Mouse (Mus musculus): ENCODE measurements around the gene Pdzd2.

Gene Pdzd2

GRCm38 (mm10) chr15:12728381-12728780 is 11.3 kb downstream of the Pdzd2 start:
- DNase-seq = no peak

DNA sequence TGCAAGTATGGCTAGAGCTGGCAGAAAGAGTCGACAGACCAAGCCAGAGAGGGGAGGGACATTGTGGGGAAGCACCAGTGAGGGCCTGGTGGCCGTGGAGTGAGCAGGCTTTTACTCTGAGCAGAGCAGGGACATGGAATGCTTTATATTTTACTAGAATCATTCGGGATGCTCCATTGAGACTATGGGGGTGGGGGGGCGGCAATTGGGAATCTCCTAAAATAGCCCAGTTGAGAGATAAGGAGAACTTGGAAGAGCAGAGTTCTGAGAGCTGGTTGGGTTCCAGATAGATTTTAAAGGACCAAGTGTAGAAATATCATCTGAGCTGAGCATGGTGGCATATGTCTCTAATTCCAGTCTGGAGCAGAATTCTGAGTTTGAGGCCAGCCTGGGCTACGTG is 14.5 kb downstream of the Pdzd2 start:
- DNase-seq = no peak

GRCm38 (mm10) chr15:12721684-12722500 is 17.8 kb downstream of the Pdzd2 start:
- no peak for DNase-seq

DNA sequence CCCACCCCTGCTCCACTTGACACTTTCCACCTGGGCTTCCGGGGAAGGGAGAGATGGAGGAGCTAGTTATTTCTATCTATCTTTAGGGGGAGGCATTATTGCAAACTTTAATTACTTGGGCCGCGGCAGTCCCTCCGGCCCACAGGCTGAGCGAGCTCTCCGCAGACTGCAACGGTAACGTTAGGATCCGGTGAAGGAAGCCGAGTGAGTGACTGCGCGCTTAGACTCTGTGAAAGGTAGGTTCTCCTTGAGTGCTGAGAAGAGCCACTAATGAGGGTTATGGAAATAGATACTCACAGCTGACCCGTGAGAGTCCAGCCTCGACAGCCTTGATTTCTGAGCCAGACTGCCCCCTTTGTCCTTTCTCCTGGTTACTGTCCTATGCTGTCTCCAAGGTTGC is 20.9 kb downstream of the Pdzd2 start:
- DNase-seq = no peak

DNA sequence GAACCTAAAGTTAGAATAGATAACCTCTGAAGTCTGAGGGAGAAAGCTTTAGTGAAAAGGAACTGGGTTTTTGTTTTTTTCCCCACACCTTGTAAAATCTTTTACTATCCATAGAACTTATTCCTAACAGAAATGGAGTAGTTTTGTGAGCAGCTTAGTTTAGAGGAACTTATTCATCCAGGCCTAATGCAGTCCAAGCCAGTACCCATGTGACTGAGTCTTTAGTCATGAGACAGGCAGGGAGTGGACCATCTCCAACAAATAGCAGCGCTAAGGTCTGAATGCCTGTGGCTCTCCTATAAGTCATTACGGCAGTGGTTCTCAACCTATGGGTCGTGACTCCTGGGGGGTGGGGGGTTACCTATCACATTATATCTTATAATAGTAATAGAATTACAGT is 22.3 kb downstream of the Pdzd2 start:
- no peak for DNase-seq

DNA sequence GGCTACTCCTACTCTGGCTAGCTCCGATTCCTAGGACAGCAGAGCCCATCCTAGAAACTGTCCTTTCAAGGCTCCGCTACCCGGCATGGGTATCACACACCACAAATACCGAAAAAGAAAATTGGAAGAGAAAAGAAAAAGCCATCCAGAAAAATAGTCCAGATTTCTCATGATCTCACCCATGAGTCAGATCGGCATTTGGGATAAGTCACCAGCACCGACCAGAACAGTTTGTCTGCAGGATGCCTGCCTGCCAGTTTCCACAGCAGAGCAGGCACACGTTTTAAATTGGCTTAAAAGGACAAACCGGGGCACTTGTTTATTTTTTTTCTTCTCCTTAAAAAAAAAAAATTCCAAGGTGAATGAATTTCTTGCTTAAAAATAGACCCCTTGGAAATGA is 22.8 kb downstream of the Pdzd2 start:
- DNase-seq = no peak

DNA sequence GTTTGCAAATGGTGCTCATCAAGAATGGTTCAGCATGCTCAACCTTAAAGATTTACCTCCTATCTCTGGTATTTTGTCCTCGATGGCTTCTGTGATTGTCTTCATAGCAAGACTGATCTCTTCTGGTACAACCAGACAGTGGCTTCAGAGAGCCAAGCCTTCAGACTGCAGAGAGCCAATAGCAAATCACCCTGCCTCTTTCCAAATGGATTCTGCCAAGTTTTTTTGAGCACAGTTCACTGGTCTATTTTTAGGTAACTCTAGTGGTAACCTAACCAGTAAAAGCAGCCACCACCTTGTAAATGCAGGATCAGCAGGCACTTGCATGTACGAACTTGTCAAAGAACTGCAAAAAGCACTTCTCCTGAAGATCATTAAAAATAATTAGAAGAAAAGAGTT is 25.4 kb downstream of the Pdzd2 start:
- no peak for DNase-seq

DNA sequence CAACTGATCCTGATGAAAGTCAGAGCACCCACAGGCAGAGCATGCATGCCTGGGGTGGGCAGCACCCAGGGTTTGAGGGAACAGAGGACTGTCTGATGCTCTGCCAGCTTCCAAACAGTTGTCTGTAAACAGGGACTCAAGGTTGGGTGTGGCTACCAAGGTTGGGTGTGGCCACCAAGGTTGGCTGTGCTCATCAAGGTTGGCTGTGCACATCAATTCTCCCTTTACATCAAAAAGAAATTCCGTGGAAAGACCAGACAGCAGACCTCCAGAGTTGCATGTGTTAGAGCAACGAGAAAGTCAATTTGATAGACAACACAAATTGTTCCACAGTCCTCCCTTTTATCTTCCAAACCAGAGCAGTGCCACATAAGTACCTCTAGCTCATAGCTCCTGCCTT is 26.5 kb downstream of the Pdzd2 start:
- no peak for DNase-seq

GRCm38 (mm10) chr15:12710036-12710435 is 29.7 kb downstream of the Pdzd2 start:
- no peak for DNase-seq

GRCm38 (mm10) chr15:12708297-12708696 is 31.4 kb downstream of the Pdzd2 start:
- no peak for DNase-seq

DNA sequence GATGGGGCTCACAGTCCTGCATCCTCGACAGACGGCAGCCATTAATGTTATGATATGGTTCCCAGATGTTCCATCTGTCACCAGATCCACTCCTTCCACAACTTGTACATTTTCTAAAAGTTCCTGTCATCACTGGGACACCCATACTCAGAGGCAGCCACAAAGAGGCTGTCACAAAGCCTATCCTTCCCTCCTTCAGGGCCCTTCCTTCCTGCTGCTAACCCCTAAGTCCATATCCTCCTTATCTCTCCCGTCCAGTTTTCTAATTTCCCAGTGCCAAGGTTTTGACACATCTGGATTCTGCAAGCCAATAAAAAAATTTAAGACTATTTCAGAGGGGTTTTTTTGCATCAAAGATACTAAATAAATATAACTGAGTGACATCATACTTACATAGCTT is 32.8 kb downstream of the Pdzd2 start:
- DNase-seq = no peak

DNA sequence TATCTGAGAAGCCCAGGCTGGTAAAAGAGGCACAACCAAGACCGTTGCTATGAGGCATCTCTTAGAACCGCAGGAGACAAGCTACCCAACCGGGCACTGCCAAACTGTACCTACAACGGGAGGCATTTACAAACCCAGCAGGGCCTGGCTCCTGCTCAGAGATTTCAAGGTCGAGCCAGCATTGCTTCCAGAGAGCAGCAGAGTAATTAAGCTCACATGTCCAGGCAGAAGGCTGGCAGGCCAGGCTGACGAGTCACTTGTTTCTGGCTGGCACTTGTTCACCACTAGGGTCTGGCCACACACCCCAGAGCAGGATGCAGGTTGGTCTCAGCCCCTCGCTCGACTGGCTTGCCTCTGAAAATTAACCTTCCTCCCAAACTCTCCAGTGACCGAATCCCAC is 39.4 kb downstream of the Pdzd2 start:
- DNase-seq = no peak

- DNase-seq = no peak
These were observed 42.0 kb downstream of the Pdzd2 start for GRCm38 (mm10) chr15:12697741-12698140.

DNA sequence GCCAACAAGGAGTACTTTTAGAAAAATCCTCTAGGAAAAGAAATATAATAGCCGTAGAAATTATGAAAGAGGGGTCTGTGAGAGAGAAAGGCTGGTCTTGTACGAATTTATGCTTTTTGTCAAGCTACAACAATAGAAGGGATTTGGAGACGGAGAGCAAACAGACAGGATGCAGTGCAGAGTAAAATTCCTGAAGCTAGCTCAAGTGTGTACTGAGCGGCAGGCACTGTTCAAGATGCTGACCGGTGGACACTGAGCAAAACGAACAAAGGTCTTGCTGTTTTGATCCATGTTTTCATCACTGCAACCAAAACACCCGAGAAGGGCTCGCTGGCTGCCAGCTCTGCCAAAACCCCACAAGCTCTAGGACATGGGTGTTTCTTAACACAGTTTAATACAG is 42.8 kb downstream of the Pdzd2 start:
- no peak for DNase-seq

DNA sequence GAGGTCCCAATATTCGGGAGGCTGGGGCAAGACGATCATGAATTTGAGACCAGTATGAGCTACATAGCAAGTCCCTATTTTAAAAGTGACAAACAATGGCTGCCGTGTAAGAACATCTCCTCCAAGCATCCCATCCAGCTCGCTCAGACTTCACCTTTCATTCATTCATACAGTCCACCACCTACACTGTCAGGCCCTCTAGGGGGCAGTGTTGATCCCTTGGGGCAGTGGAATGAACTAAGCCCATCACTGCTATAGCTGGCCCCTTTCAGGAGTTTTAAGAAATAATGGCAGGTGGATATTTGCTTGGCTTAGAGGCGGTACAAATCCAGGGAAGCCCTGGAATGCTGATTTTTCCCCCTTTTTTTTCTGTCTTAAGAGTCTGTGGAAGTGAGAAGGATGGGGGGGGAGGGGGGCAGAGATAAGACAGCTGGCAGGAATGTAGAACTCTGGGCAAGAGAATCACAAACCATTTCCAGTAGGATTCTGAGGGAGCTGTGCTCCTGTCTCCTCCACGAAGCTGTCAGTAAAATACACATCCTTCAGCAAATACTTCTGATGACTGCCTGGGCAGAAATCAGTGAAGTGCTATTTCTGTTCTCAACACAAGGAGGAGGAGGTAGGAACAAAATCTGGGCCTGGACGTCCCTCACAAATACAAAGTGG is 49.9 kb downstream of the Pdzd2 start:
- DNase-seq = peak; percentile 4

DNA sequence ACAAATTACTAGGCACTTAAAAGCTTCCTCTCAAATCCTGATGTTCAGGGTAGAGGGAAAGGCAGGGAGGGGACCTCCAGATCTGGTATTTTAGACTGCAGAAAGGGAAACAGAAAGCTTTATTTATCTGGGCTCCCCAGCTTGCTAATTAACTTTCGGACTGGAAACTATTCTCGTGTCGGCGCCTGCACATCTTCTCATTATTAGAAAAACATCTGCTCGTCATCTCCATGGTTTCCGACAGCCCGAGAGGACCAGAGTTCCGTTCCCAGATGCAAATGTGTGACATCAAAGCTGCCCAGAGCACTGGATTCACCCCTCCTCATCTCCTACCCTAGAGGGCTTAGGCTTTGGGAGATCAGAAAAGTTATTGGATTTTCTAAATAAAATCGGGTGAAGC is 57.2 kb downstream of the Pdzd2 start:
- no peak for DNase-seq

DNA sequence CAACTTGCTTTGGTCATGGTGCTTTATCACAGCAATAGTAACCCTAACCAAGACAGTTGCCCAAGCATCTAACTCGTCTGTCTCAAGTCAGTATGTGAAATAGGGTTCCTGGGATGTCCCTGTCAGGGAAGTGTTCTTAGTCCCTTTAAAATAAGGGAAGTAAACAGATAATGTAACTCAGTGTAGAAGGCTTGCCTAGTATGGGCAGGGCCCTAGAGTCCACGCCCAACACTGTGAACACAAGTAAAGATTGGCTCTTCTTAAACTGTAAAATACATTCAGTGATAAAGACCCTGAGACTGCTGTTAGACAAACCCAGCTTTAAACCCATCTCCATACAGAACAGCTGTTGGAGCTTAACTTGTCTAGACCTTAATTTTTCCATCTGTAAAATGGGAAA is 57.8 kb downstream of the Pdzd2 start:
- no peak for DNase-seq

- DNase-seq = no peak
These were observed 59.0 kb downstream of the Pdzd2 start for GRCm38 (mm10) chr15:12680750-12681149.

DNA sequence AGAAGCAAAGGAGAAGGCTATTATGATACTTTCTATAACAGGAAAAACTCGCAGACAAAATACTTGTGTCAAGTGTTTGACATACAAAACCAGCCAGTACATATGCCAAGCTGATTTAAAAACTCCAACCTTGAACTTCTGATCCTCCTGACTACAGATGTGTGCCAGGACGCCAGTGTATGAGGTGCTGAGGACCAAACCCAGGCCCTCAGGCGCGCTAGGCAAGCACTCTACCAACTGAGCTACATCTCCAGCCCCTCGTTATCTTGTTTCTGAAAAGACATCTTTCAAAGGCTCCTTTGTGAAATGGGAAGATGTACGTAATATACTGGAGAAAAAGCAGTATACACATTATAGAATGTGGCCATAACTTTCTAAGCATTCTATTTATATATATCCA is 59.7 kb downstream of the Pdzd2 start:
- DNase-seq = no peak

GRCm38 (mm10) chr15:12678540-12679112 is 61.1 kb downstream of the Pdzd2 start:
- DNase-seq = no peak

GRCm38 (mm10) chr15:12675366-12675765 is 64.4 kb downstream of the Pdzd2 start:
- DNase-seq = no peak

GRCm38 (mm10) chr15:12674026-12674425 is 65.7 kb downstream of the Pdzd2 start:
- no peak for DNase-seq

DNA sequence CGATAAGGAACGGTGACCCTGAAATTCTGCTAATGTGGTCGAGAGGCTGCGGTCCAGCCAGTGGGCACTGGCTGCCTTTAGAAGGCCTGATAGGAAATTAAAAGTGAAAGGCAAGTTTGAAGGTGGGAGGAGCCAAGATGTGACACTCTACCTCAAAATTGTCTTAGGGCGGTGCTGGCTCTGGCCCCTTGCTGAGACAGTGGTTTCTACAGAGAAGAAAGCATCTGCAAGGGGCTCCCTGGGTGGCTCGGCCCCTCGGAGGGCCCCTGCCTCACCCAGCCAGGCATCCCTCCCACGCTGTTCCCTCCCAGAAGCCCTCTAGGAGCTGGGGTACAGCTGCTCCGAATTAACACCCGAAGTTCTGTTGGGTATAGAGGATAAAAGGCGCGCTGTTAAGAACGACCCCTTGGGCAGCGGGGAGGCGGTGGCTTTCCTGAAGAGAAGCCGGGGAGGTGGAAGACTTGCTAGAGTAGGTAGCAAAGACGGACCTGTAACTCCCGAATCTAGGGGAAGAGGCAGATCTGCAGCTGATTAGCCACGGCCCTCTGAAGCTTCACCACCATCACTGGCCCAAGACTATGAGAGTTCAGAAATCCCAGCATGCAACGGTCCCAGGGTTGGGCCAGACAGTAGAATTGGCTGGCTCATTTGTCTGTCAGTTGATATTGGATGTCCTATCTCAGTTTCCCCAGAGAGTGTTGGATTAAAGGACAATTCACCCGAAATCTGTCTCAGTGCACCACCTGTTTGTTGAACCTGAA is 71.8 kb downstream of the Pdzd2 start:
- DNase-seq = peak; percentile 6

GRCm38 (mm10) chr15:12665946-12666345 is 73.8 kb downstream of the Pdzd2 start:
- DNase-seq = no peak

All from thymus, postnatal 25 days (tissue).